Mouse (Mus musculus) embryonic facial prominence, embryonic 12.5 days (tissue): ENCODE data around the gene Ccdc85a. TPM values are rescaled to one million over a fixed set of nuclear protein-coding genes. Genes with fewer than 3 reads are reported as not detected.

ENCODE experiments used
- ATAC-seq: fragments of 200-750 bp; cut with Nextera tagmentation; 2 replicates; pipeline ENCODE4 v1.8.0; 2017; ENCODE audit not compliant: insufficient number of reproducible peaks, insufficient read depth, low FRiP score, low TSS enrichment
- H3K27ac ChIP-seq: fragments of 300-500 bp; sonication (generic); 2 replicates; pipeline ENCODE4 v1.5.1; 2016; ENCODE audit warnings: mild to moderate bottlenecking
- H3K27me3 ChIP-seq: fragments of 300-500 bp; sonication (generic); 2 replicates; pipeline ENCODE4 v1.6.1; 2016; ENCODE audit warnings: mild to moderate bottlenecking, moderate library complexity
- H3K36me3 ChIP-seq: fragments of 300-500 bp; sonication (generic); 2 replicates; pipeline ENCODE4 v1.6.1; 2016; ENCODE audit warnings: mild to moderate bottlenecking
- H3K4me1 ChIP-seq: fragments of 300-500 bp; sonication (generic); 2 replicates; pipeline ENCODE4 v1.6.1; 2016
- H3K4me2 ChIP-seq: fragments of 300-500 bp; sonication (generic); replicated peaks from 2 replicates; pipeline ENCODE4 v1.6.1; 2016; ENCODE audit warnings: mild to moderate bottlenecking, moderate library complexity
- H3K4me3 ChIP-seq: fragments of 300-500 bp; sonication (generic); 2 replicates; pipeline ENCODE4 v1.5.1; 2016; ENCODE audit warnings: mild to moderate bottlenecking
- H3K9ac ChIP-seq: fragments of 300-500 bp; sonication (generic); 2 replicates; pipeline ENCODE4 v1.6.1; 2016; ENCODE audit warnings: mild to moderate bottlenecking, moderate library complexity
- H3K9me3 ChIP-seq: fragments of 300-500 bp; sonication (generic); 2 replicates; pipeline ENCODE4 v1.6.1; 2016; ENCODE audit warnings: mild to moderate bottlenecking, moderate library complexity
- WGBS: fragments of 180-500 bp; shearing (Covaris S2); methylation state at CpG from one replicate; pipeline ENCODE4 v1.1.7; 2016; 5-methylcytosine and 5-hydroxymethylcytosine counted together
- polyA plus RNA-seq: library from polyadenylated mRNA; unstranded; fragments of >200 nt; fragmentation: Nextera tagmentation; extraction: Ambion mirVana; gene quantifications from 2 replicates; pipeline ENCODE4 v1.2.1, GENCODE M21; 2016

The Ccdc85a gene
- 4.5 and 5.6 TPM in 2 replicates for polyA plus RNA-seq

- Histone ChIP-seq H3K27me3 (peaks cover 28% of the 10 kb centered on the region), H3K9ac (peak within 1 kb of the TSS; percentile 53), H3K4me3 (peak within 1 kb of the TSS; percentile 54), H3K4me1 (0 out of 2 replicates have a peak, but pooled peaks cover 4% of the 10 kb centered on the region), H3K36me3 (no peaks in the 10 kb centered on the region), H3K27ac (no peak within 1 kb of the TSS), H3K4me2 (peak within 1 kb of the TSS; percentile 98), H3K9me3 (no peaks in the 10 kb centered on the region)
- WGBS: under 1% methylated on average over 25 of the region's 25 CpGs
- peak; percentile 88 for ATAC-seq
These were observed at the start of gene Ccdc85a for GRCm38 (mm10) chr11:28583911-28584434. Gene Ccdc85a, minus strand, starts transcription at chr11:28584324.

- no peaks in the 10 kb centered on the region for H3K9me3 ChIP-seq
- H3K9ac ChIP-seq: no peak overlapping the region
- no peaks in the 10 kb centered on the region for H3K4me1 ChIP-seq
- no peaks in the 10 kb centered on the region for H3K36me3 ChIP-seq
- WGBS: 17% methylated on average over 1 of the region's 1 CpGs
- ATAC-seq: no peak
- H3K4me3 ChIP-seq: no peak overlapping the region
- H3K4me2 ChIP-seq: no peak overlapping the region
- no peak overlapping the region for H3K27ac ChIP-seq
- H3K27me3 ChIP-seq: no peaks in the 10 kb centered on the region
These were observed 49.5 kb upstream of the Ccdc85a start for GRCm38 (mm10) chr11:28633571-28634125.

GRCm38 (mm10) chr11:28633093-28633492 is 49.0 kb upstream of the Ccdc85a start:
- H3K4me2 ChIP-seq: no peak overlapping the region
- ATAC-seq: no peak
- no peaks in the 10 kb centered on the region for H3K4me1 ChIP-seq
- H3K27ac ChIP-seq: no peak overlapping the region
- H3K9ac ChIP-seq: no peak overlapping the region
- no peaks in the 10 kb centered on the region for H3K9me3 ChIP-seq
- H3K27me3 ChIP-seq: no peaks in the 10 kb centered on the region
- WGBS: 81% methylated on average over 1 of the region's 1 CpGs
- no peak overlapping the region for H3K4me3 ChIP-seq
- no peaks in the 10 kb centered on the region for H3K36me3 ChIP-seq

DNA sequence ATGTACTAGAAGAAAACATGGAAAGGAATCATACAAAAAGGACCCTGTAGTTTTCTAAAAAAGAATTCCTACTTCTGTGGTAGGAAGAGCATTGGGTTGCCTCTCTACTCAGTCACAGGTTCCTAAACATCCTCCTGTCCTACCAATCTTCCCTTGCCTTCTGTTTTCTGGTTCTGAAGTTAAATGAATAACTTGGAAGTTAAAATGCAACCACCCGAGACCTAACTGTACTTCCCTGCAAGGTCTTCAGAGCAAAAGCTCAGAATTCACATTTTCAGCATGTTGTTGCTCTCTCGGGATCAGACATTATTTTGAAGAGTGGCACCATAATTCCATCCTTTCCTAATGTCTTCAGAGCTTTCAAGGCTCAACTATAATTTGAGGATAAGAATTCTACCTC is 46.6 kb upstream of the Ccdc85a start:
- Histone ChIP-seq H3K4me1 (no peaks in the 10 kb centered on the region), H3K4me2 (no peak overlapping the region), H3K4me3 (no peak overlapping the region), H3K27me3 (no peaks in the 10 kb centered on the region), H3K9me3 (no peaks in the 10 kb centered on the region), H3K27ac (no peak overlapping the region), H3K36me3 (no peaks in the 10 kb centered on the region), H3K9ac (no peak overlapping the region)
- no peak for ATAC-seq
- WGBS: 89% methylated on average over 2 of the region's 2 CpGs

GRCm38 (mm10) chr11:28610781-28611491 is 26.8 kb upstream of the Ccdc85a start:
- ATAC-seq: no peak
- Histone ChIP-seq H3K27ac (no peak overlapping the region), H3K9me3 (no peaks in the 10 kb centered on the region), H3K9ac (no peak overlapping the region), H3K36me3 (no peaks in the 10 kb centered on the region), H3K4me1 (no peaks in the 10 kb centered on the region), H3K4me2 (no peak overlapping the region), H3K4me3 (no peak overlapping the region), H3K27me3 (no peaks in the 10 kb centered on the region)

- H3K9me3 ChIP-seq: no peaks in the 10 kb centered on the region
- peak overlapping the region; percentile 54 for H3K4me3 ChIP-seq
- WGBS: under 1% methylated on average over 57 of the region's 63 CpGs
- 0 out of 2 replicates have a peak, but pooled peaks cover 4% of the 10 kb centered on the region for H3K4me1 ChIP-seq
- peak overlapping the region; percentile 53 for H3K9ac ChIP-seq
- ATAC-seq: peak; percentile 47; the same call in 1 of the 2 replicates
- no peaks in the 10 kb centered on the region for H3K36me3 ChIP-seq
- H3K27ac ChIP-seq: no peak overlapping the region
- H3K4me2 ChIP-seq: peak overlapping the region; percentile 98
- H3K27me3 ChIP-seq: peaks cover 28% of the 10 kb centered on the region
These were observed 800 bp downstream of the Ccdc85a start for GRCm38 (mm10) chr11:28583138-28583910.

DNA sequence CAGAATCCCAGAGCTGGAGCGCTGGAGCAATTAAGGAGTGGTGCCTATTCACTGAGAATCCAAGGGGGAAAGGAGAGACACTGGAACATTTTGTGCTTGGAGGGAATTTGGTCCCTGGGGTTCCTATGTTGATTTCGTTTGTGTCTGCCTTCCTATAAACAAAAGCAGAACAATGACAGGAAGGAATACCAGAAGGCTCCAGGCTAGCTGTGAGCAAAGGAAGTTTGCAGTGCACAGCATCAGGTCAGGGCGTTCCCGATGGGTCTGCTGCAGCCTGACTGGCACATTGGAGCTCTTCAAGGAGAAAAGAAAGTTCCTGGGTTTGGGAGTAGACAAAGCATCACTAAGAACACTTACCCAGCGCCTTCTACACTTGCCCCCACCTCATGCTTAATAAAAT is 1.9 kb downstream of the Ccdc85a start:
- Histone ChIP-seq H3K9ac (no peak overlapping the region), H3K9me3 (no peaks in the 10 kb centered on the region), H3K4me2 (peak overlapping the region; percentile 98), H3K27ac (no peak overlapping the region), H3K36me3 (no peaks in the 10 kb centered on the region), H3K4me3 (peak overlapping the region; percentile 54; the same call in 1 of the 2 replicates), H3K27me3 (peaks cover 28% of the 10 kb centered on the region), H3K4me1 (0 out of 2 replicates have a peak, but pooled peaks cover 4% of the 10 kb centered on the region)
- WGBS: 12% methylated on average over 5 of the region's 5 CpGs
- ATAC-seq: no peak

DNA sequence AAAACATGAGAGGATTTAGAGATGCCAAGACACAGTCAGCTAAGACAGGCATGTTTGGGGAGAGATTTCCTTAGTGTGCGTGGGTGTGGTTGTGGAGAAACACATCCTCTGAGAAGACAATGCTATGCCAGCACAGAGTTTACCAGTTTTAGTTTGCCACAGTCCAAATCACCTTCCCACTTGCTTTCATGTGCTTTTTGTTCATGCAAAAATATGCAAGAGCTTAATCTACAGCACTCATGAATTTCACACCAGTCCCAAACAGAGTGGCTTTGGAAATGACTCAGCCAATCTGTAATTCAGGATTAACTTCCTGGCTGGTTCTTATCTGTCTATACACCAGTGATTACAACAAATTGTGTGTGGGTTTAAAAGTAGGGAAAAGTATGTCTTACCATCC is 11.7 kb downstream of the Ccdc85a start:
- no peaks in the 10 kb centered on the region for H3K9me3 ChIP-seq
- no peak for ATAC-seq
- H3K27ac ChIP-seq: no peak overlapping the region
- H3K27me3 ChIP-seq: no peaks in the 10 kb centered on the region
- no peak overlapping the region for H3K4me3 ChIP-seq
- no peak overlapping the region for H3K9ac ChIP-seq
- H3K36me3 ChIP-seq: no peaks in the 10 kb centered on the region
- H3K4me2 ChIP-seq: no peak overlapping the region
- 77% methylated on average over 1 of the region's 1 CpGs for WGBS
- H3K4me1 ChIP-seq: no peaks in the 10 kb centered on the region

GRCm38 (mm10) chr11:28556420-28556819 is 27.7 kb downstream of the Ccdc85a start:
- H3K27me3 ChIP-seq: no peaks in the 10 kb centered on the region
- 0 out of 2 replicates have a peak, but pooled peaks cover 3% of the 10 kb centered on the region for H3K9me3 ChIP-seq
- no peak overlapping the region for H3K4me2 ChIP-seq
- ATAC-seq: no peak
- H3K4me1 ChIP-seq: no peaks in the 10 kb centered on the region
- no peak overlapping the region for H3K4me3 ChIP-seq
- H3K27ac ChIP-seq: no peak overlapping the region
- no peak overlapping the region for H3K9ac ChIP-seq
- H3K36me3 ChIP-seq: no peaks in the 10 kb centered on the region

GRCm38 (mm10) chr11:28543429-28543828 is 40.7 kb downstream of the Ccdc85a start:
- H3K27me3 ChIP-seq: no peaks in the 10 kb centered on the region
- H3K27ac ChIP-seq: no peak overlapping the region
- H3K4me1 ChIP-seq: no peaks in the 10 kb centered on the region
- no peak overlapping the region for H3K9ac ChIP-seq
- 83% methylated on average over 2 of the region's 2 CpGs for WGBS
- no peaks in the 10 kb centered on the region for H3K36me3 ChIP-seq
- no peaks in the 10 kb centered on the region for H3K9me3 ChIP-seq
- ATAC-seq: no peak
- no peak overlapping the region for H3K4me2 ChIP-seq
- no peak overlapping the region for H3K4me3 ChIP-seq

DNA sequence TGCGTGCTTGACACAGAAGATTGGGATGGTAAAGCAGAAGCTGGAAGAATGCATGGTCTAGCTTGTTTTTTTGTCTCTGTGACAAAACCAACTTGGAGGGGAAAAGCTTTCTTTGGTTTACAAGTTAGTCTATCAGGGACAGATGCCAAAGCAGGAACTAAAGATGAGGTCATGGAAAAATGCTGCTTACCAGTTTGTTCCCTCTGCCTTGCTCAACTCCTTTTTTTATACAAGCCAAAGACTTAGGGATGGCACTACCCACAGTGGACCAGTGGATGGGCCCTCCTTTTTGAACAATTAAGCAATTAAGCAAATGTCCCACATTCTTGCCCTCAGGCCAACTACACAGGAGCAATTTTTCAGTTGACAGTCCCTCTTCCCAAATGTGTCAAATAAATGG is 42.8 kb downstream of the Ccdc85a start:
- ATAC-seq: no peak
- Histone ChIP-seq H3K4me3 (no peak overlapping the region), H3K36me3 (no peaks in the 10 kb centered on the region), H3K9ac (no peak overlapping the region), H3K4me2 (no peak overlapping the region), H3K9me3 (no peaks in the 10 kb centered on the region), H3K4me1 (no peaks in the 10 kb centered on the region), H3K27me3 (no peaks in the 10 kb centered on the region), H3K27ac (no peak overlapping the region)
- WGBS: 88% methylated on average over 1 of the region's 1 CpGs
